Mouse (Mus musculus): ENCODE measurements at regions not wholly inside any gene's neighbourhood (a gene's known extent, or its start where the extent isn't known, plus 50 kb on each side); places are given as distances from the start of the nearest gene placed in this dataset.

DNA sequence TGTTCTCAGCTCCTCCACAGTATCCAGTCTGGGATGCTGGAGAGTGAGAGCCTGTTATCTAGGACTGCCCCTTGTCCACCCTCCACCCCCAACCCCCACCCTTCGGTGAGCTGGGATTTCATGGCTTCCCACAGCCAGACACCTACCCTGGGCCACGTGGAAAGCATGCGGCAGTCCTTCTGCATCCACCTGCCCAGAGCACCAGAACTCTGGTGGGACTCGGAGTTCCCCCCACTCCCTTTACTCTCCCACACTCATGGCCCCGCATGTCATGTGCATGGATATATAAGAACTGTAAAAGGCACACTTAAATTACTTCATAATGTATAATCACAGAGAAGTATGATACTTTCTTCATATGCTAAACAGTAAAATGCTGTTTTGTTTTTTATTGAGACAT lies 175.5 kb upstream of the Ahr start:
- no peak for TF ChIP-seq POLR2A (IDR thresholded peaks at IDR 0.05; ENCODE audit: extremely low read depth, insufficient read depth, low read length)
- TF ChIP-seq CTCF (IDR thresholded peaks at IDR 0.05; ENCODE audit: extremely low read depth, insufficient read depth, low read length), result no peak
